Mouse (Mus musculus): ENCODE measurements around the gene Impg2. TPM values are rescaled to one million over a fixed set of nuclear protein-coding genes. Genes with fewer than 3 reads are reported as not detected.

The Impg2 gene
- 0.19 TPM in 2 replicates for polyA plus RNA-seq (2012; rRNA removed)

DNA sequence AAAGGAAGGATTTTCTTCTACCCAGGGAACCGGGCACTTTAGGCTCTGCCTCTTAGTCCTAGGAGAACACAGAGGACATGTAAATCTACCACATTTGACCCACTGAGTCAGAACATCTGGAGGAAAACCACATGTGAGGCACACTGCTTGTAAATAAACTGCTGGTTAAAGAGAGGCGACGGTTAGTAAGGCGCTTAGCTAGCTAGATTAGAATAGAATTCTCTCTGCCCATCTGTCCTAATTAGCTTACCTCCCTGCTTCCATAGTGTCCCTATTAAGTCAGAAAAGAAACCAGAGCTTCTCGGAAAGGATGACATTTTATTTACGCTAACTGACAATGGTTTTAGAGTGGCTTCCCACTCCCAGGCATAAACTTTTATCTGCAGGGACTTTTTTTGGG, at the start of gene Impg2:
Gene Impg2 (plus strand): TSS at position 263 of the 400 bp plus-strand sequence.

Other genes with a start within 250 kb of the Impg2 start
- 388 and 486 TPM in 2 replicates for gene Rpl24, start 238.0 kb upstream of the Impg2 start, polyA plus RNA-seq (2012; rRNA removed)
- 4.5 and 5.0 TPM in 2 replicates for gene Zbtb11, start 230.4 kb upstream of the Impg2 start, polyA plus RNA-seq (2012; rRNA removed)
- 29.5 and 30.4 TPM in 2 replicates for gene Pcnp, start 174.6 kb upstream of the Impg2 start, polyA plus RNA-seq (2012; rRNA removed)
- 5.9 and 6.0 TPM in 2 replicates for gene Trmt10c, start 166.5 kb upstream of the Impg2 start, polyA plus RNA-seq (2012; rRNA removed)
- 5.7 and 6.7 TPM in 2 replicates for gene Senp7, start 156.0 kb upstream of the Impg2 start, polyA plus RNA-seq (2012; rRNA removed)

All from liver, embryonic 18 days (tissue).